Mouse (Mus musculus) neutrophil, adult 83 days (primary cell): ENCODE measurements around the gene Fam117a. TPM values are rescaled to one million over a fixed set of nuclear protein-coding genes. Genes with fewer than 3 reads are reported as not detected.

Experiments
- total RNA-seq, 2 experiments: library from RNA; stranded (reverse); gene quantifications; one replicate each; pipeline ENCODE4 v1.2.4; 2023

Fam117a gene
- 100 to 1,000 TPM in 1 of 2 experiments, 10 to 100 TPM in 1; 85.5 to 101 TPM for total RNA-seq

DNA sequence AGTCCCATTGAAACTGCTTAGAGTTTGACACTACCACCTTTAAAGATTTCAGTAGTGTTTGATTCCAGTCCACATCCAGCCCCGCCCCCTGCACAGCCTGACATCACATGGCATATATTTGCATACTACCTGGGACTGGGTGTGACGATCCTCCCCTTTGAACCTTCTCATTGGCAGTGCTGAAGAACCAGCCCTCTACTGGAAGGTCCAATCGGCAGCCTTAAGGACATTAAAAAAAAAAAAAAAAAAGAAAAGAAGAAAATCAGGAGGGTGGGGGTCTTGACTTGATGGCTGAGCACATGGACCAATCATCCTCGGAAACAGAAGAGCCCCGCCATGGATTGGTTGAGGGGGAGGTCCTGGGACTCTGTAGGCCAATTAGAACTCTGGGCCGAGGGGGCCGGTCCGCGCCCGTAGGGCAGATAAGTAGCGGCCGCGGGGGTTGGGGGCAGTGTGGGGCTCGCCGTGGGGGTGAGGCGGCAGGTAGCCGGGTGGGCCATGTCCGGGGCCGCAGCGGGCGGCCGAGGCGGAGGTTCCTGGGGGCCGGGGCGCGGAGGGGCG is at the start of gene Fam117a:
Gene Fam117a (plus strand): TSS at position 451 of the 561 bp plus-strand sequence.

DNA sequence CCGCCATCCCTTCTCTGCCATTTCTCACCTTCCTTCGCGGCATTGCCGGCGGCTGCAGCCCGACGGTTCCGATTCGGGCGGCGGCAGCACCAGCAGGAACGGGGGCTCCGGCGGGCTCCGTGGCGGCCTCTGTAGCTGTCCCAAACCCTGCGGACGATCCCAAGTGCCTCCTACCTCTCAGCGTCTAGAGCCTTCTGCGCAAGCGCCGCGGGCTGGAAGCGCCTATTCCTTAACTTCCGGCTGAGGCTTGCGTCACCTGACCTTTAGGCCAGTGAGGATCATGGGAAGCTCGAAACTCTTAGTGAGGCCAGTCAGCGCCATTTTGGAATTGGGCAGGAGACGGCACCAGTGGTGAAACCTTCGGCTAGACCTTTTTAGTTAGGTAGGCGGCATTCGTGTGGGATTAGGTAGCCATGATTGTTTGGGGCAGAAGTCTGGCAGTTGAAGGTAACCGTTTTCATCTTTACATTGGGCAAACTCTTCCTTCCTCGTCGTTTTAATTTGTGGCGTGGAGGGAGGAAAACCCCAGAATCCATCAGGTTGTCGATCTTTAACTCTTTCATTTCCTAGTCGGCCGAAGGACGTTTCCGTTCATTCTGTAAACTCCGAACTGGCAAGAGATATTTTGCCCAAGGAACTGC is 26.7 kb upstream of the Fam117a start, which contains the start of gene Kat7:
Gene Kat7 (minus strand): TSS at position 240 of the 641 bp plus-strand sequence.

DNA sequence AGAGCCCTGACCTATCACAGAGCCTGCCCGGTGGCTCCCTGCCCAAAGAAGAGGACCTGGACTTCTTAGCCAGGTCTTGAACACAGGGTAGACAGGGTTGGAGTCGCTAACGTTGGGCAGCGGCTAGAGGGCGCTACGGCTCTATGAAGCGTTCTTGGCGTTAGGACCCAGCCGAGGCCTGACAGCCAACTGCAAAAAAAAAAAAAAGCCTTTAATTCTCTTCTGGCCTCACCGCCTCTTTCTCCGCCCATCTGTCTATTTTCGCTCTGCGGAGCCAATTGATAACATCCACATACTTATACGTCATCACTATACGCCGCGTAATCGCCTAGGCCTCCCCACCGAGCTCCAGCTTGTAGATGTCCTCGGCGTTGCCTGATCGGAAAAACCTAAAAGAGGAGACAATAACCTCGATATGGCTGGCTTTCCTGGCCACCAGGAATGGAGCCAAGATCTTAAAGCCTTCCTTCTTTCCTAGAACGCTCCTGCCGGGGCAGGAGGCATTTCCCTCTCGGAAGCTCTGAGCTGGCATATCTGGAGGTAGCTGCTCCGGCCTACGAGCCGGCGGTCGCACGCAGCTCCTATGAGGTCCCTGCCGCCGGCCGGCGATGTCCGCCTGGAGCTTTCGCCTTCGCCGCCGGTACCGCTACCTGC is 47.6 kb downstream of the Fam117a start, which contains the start of gene Slc35b1:
Gene Slc35b1 (plus strand): TSS at position 374 of the 654 bp plus-strand sequence.

DNA sequence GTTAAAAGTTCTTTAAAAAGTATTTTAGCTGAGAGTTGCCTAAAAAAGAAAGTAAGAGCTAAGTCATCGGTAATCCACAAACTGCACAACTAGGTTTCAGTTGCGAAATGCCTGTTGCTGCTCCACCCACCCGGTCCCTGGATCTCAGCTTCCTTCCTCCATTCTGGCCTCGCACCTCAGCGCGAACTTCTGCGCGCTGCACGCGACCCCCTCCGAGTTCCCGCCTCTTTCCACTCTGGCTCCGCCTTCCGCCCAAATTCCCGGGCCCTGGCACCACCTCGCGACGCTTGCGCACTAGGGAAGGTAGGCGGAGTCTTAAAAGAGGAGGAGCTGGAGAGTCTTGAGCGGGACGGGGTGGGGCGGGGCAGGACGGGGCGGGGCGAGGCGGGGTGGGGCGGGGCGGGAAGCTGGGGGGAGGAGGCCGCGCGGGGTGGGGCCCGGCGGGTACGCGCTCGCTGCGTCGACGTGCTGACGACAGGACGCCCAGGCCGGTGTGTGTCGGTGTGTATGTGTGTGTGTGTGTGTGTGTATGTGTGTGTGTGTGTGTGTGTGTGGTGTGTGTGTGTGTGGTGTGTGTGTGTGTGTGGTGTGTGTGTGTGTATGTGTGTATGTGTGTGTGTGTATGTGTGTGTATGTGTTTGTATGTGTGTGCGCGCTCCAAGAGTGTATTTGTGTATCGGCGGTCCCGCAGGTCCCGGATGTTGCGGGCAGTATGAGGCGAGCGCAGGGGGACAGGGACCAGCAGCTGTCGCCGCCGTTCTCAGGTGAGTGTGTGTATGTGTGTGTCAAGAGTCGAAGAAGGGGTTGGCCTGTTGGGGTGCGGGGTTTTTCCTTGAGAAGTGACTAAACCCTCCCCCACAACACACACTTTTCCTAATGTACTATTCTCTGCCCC is 77.1 kb downstream of the Fam117a start, which contains the start of gene Spop:
Gene Spop (plus strand): TSS at position 440 of the 895 bp plus-strand sequence.

Other genes starting within 250 kb of the Fam117a start
- gene Dlx3, start 216.9 kb upstream of the Fam117a start, total RNA-seq, result under 1 TPM in 1 of 2 experiments, not detected in 1; 0.28 TPM
- not detected for gene Dlx4, start 190.8 kb upstream of the Fam117a start, total RNA-seq
- not detected for gene Tac4, start 75.5 kb upstream of the Fam117a start, total RNA-seq
- 10 to 100 TPM; 81.6 to 94.3 TPM for gene Kat7, start 26.8 kb upstream of the Fam117a start, total RNA-seq
- gene Slc35b1, start 47.7 kb downstream of the Fam117a start, total RNA-seq, result 10 to 100 TPM; 37.3 to 39.4 TPM
- 100 to 1,000 TPM in 1 of 2 experiments, 10 to 100 TPM in 1; 98.9 to 115 TPM for gene Spop, start 77.1 kb downstream of the Fam117a start, total RNA-seq
- gene Nxph3, start 177.6 kb downstream of the Fam117a start, total RNA-seq, result not detected